Mouse (Mus musculus): Measurements from ENCODE around the gene Polr2f.

The Polr2f gene

DNA sequence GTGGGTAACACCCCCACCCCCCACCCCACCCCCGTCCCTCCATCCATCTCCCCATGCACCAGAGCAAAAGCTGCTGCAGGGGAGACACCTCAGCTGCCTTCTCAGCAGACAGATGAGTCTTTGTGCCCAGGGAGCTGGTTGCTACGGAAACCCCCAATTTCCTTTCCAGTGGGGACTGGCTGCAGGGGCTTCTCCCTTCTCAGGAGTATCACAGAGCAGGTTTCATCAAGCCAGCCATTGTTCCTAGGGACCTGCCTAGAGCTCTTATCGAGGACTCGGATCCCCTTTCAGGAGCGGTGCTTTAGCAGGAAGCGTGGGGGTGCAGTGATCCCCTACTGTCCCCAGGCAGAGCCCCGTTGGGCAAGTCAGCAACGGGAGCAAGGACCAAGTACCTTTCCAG is 11.1 kb downstream of the Polr2f start:
- intact Hi-C loops (cut with DNase I) = no loop called here

DNA sequence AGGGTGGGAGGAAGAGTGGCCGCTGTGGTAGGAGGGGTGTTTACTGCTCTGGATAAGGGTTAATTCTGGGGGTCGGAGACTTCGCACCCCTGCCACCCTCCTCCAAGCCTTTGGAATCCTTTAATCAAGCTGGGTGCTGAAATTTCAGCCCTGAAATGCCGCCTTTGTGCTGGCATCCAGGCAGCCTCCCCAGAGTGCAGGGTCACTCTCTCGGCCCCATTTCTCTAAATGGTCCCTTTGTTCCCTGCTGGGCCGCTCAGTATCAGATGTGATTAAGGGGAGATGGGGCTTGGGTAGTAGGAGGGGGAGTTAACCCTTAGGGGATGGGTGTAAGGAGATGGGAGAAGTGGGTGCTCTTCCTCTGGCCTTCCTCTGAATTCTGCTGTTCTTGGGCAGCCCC is 11.9 kb downstream of the Polr2f start:
- intact Hi-C loops (cut with DNase I) = no loop called here

DNA sequence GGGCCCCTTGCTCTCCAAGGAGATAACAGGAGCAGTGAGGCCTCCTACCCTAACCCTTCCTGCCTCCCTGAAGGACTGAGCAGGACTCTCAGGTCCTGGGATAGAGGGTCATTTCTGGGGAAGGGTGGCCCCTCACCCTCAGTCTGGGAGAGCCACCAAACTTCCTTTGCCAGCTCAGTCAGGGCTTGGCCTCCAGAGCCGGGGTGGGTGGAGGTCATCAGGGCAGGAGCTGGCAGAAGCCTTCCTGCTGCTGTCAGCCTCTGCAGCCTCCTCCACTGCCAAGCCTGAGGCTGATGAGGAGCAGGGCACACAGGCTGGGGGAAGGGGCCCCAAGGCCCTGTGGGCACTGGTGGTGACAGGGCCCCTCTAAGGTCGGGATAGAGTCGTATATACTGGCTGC is 14.8 kb downstream of the Polr2f start:
- intact Hi-C loops (cut with DNase I) = no loop called here

DNA sequence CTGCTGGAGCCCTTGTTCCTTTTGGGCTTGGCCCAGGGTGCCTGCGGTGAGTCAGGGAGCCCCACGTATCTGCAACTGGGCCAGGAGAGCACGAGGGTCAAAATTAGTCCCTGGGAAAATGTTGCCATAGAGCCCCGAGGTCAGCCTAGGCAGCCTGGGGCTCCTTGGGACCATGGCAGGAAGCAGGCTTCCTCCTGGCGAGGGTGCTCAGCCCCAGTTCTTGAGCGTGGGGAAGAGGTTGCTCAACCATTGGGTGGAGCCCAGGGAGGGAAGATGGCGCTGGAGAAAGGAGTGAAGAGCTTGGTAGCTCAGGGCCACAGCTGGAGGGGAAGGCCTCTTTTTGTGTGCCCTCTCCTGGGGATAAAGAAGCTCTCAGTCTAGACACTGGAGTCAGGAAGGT is 21.5 kb downstream of the Polr2f start:
- intact Hi-C loops (cut with DNase I) = no loop called here

DNA sequence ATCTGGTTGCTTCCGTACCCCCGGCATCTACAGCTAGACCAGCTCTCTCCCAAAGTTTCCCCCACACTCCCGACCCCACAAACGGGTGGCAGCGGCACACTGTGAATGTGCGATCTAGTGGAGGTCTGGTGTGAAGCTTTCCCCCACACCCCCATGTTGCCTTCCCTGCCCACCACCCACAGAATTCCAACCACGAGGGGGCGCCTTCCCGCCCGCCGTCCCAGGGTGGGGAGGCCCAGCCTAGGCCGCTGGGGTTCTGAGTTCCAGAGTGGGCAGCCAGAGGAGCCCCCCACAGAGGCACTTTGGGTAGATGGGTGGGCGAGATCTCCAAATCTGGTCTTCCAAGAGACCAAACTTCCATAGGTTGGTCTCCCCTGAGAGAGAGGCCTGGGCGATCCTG is 22.0 kb downstream of the Polr2f start:
- intact Hi-C loops (cut with DNase I) = no loop called here

DNA sequence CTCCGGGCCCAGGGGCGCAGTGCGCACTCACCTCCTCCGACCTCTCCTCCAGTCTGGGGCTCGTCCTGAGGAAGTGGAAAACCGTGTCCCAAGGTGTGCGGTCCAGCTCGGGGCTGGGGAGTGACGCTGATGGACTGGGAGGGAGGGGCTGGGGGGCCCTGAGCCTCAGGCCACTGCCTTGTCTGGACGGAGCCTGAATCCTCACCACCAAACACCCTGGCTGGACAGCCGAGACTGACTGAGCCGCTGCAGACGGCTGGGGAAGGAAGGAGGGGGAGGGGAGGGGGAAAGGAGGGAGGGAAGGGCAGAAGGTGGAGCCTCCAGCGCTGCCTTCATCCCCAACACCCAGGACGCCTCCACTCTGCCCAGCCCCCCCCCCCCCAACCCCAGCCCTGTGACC is 23.4 kb downstream of the Polr2f start:
- intact Hi-C loops (cut with DNase I) = no loop called here

DNA sequence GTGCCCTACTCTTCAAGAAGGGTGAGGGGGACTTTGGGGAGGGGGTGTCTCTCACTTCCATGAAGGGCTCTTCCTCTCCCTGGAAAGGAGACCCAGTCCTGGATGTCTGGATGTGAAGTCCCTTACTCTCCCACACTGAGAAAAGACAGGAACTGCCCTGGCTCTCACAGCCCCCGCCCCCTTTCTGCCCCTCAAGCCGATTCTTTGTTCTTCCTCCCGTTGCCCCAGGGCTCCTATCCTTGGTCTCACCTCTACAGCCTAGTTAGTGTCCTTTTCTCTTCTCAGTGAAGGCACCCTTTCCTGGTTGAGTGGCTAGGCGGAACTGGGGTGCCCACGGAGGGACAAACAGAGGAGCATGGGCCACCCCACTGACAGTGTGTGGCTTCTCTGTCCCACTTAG is 24.3 kb downstream of the Polr2f start, which contains the start of gene Sox10:
Gene Sox10 (minus strand): TSS at position 101 of the 400 bp plus-strand sequence.
- intact Hi-C loops (cut with DNase I) = no loop called here

DNA sequence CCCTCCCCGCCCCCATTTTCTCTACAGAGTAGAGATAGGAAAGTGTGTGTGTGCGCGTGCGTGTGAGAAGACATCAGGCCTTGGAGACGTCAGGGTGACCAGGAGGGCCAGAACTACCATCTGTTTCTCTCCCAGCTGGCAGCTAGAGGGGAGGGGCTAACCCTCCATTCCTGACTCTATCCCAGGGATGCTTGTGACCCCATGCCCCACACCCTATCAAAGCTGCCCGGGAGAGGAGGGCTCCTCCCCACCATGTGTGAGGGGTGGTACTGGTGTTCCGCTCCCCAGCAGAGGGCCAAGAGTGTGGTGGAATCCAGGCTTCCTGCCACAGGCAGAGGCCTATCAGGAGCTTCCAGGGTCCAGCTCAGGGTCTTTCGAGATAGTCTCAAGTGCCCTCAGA is 25.9 kb downstream of the Polr2f start:
- intact Hi-C loops (cut with DNase I) = no loop called here

DNA sequence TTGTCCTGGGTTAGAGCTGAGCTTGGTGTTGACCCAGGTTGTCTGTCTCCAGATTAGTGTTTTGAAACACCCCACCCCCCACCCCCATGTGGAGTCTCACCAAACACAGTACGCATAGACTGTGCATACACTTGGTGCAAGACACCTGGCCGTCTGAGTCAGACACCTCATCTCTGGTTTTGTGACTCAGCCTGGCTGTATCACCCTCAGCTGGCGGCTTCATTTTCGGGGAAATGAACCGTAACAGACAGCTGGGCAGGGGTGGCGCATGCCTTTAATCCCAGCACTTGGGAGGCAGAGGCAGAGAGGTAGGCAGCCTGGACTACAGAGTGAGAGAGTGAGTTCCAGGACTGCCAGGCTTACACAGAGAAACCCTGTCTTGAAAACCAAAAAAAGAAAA is 36.1 kb downstream of the Polr2f start:
- intact Hi-C loops (cut with DNase I) = no loop called here

DNA sequence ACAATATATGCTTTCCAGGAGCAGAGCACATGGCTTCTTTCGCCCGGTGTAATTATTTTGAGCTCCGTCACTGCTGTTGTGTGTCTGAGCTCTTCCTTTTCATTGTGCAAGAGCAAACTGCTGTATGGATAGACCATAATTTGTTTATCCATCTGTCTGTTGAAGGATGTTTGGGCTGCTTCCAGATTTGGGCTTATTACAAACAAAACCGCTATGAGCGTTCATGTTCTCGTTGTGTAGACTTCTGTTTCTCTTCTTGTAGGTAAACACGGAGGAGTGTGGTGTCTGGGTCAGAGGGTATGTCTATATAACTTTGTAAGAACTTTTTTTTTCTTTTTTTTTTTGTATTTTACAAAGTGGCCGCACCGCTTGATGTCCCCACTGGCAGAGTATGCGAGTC is 44.4 kb downstream of the Polr2f start:
- intact Hi-C loops (cut with DNase I) = no loop called here

DNA sequence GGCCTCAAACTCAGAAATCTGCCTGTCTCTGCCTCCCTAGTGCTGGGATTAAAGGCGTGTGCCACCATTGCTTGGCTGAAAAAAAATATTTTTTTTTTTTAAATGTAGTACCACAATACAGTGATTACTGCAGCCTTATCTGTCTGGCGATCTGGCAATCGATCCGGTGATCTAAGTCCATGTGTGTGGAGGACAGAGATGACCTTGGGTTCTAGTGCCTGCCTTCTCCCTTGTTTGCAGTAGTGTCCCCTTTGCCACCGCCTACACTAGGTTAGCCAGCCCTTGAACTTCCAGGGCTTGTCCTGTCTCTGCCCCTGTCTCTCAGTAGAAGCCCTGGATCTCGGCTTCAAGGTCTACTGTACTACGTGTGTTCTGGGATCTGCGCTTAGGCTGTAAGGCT is 47.0 kb downstream of the Polr2f start:
- intact Hi-C loops (cut with DNase I) = no loop called here

DNA sequence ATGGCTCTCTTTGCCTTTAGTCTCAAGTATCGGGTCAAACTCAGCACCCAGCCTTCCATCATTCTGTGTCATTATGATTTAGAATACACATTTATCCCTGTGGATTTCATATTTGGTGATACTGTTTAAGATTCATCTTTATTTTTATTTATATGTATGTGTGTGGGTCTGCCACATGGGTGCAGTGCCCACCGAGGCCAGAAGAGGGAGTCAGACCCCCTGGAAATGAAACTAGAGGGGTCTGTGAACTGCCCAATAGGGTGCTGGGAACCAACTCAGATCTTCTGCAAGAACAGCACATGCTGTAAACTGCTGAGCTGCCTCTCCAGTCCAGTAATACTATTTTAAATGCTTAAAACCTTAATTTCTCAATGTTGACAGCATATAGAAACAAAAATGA is 50.6 kb downstream of the Polr2f start:
- intact Hi-C loops (cut with DNase I) = no loop called here

DNA sequence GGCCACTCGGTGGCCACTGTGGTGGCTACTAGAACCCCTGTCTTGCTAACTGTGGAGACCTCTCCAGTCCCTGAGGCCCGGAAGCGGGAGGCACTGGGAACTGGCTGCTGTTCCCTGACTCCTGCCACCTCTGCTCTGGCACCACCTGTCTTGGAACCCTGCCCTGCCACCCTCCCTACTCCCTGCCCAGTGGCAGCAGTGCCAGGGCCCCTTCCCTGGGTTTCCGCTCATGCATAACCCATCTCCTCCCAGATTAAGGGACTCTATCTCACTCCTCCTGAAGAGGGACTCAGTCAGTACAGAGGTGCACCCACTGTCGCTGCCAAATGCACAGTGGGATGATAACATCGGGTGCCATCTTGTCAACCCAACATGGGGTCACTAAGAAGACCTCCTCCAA is 51.6 kb downstream of the Polr2f start:
- intact Hi-C loops (cut with DNase I) = no loop called here

DNA sequence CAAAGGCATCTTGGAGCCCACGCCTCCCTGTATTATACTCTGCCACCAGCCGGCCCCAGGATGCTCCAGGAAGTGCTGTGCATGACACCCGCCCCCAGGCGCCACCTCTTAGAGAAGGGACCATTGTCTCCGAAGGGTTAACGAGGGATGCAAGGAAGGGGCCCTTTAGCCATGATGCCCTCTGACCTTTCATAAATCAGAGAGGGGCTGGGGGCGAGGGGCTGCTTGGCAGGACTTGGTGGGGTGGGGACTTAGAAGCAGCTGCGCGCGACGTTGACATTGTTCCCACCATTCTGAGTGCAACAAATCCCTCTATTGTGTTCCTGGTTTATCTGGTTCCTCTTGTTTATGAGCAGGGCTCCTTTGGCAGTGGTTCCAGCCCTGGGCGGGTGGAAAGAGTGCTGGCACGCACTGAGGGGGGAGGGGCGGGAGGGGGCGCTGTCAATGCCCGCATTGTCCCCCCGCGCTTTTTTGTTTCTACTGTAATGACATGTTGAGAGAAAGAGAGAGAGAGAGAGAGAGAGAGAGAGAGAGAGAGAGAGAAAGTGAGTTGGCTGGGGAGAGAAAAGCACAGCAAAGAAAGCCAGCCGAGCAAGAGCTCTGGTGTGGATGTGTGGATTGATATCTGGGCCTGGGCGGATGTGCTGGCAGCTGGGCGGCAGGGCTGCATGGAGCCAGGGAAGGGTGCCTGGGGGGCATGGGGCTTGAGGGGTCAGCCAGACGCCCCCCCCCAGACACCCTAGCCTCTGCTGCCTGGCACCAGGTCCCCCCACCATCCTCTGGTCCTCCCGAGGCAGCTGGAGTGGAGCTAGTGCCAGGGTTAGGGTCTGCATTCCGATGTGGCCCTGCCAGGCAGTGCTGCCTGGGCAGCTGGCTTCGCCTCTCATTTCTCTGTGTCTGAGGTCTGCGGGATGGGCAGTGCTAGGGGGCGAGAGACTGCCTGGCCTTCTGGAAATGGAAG is 52.4 kb downstream of the Polr2f start:
- intact Hi-C loops (cut with DNase I) = no loop called here

DNA sequence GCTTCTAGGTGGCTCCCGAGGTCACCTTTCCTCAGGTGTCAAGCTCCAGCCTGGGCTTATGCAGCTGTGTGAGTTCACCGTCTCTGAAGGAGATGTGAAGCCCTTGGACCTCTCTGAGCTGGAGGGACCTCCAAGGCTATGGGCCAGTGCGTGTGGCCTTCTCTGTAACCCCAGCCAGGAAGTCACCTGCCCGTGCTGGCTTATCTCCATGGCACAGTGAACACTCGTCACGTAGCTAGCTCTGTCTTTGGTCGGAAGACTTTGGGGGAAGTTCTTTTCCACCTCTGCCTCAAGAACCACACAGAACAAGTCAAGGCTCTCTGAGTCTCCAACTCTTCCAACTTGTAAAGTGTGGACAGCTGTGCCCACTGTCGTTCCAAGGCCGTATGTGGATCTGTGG is 53.2 kb downstream of the Polr2f start:
- intact Hi-C loops (cut with DNase I) = no loop called here

DNA sequence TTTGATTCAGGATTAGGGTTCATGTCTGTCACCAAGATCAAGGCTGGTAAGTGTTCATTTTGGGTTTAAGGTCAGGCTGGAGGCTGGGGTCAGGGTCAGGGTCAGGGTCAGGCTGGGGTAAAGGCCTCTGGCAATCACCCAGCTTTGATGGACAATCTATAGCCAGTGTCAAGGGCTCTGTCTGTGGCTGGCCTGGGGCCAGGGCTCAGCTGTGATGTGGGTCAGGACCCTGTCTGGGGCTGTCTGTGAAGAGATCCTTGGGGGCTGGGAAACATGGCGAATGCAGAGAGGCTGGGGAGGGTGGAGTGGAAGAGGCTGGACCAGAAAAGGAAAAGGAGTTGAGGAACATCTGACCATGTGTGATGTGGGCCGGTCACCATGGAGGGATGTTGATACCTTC is 54.1 kb downstream of the Polr2f start:
- intact Hi-C loops (cut with DNase I) = no loop called here

DNA sequence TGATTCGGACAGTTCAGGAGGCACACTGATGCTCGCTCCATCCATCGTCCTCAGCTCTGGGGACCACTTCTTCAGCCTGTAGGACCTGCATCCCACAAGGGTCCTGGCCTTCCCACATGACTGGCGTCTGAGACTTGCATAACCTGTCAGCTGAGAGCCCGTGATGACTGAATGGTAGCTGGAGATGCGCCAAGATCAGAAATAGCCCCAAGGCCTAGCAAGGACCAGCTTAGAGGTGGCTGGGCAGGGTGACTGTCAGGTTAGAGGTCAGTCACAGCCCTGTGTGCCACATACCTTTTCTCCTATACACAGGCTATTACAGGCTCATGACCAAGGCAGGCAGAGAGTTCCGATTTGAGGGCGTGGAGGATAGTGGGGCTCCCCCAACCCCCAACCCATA is 54.7 kb downstream of the Polr2f start:
- intact Hi-C loops (cut with DNase I) = no loop called here

DNA sequence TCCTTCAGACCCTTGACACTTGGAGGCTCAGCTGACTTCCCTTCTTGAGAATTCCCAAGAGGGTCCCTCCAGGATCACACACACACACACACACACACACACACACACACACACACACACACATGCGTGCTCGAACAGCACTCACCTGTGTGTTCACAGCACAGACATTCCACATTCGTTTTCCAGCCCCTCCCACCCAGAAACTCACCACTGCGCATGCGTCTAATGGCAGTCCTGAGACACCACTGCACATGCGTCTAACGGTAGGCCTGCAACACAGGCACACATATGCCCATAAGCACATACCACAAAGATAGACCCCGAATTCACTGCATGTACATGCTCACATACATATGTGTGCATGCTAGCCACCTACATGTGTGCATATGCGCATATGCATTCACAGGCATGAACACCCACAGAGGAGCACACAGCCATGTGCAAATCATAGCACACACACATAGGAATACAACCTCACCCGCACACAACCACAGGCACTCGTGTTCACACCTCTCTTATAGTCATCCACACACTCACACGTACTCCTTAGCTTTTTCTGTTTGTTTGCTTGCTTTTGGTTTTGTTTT is 58.7 kb downstream of the Polr2f start:
- intact Hi-C loops (cut with DNase I) = no loop called here

Data from adrenal gland (tissue).